Mouse (Mus musculus) T-helper 17 cell (primary cell): ENCODE results near the gene Bbox1.

Experiments used
- in situ Hi-C, 2 experiments: fragments of 300-600 bp; cut with MboI, MseI; formaldehyde crosslinking; loops; 1 replicate in 1 of 2; 2 replicates in 1 of 2; pipeline ENCODE4 v1.15.1; 2025; ENCODE audit warnings: high pct_unique_total_duplicates in 2 of 2

Bbox1 gene

DNA sequence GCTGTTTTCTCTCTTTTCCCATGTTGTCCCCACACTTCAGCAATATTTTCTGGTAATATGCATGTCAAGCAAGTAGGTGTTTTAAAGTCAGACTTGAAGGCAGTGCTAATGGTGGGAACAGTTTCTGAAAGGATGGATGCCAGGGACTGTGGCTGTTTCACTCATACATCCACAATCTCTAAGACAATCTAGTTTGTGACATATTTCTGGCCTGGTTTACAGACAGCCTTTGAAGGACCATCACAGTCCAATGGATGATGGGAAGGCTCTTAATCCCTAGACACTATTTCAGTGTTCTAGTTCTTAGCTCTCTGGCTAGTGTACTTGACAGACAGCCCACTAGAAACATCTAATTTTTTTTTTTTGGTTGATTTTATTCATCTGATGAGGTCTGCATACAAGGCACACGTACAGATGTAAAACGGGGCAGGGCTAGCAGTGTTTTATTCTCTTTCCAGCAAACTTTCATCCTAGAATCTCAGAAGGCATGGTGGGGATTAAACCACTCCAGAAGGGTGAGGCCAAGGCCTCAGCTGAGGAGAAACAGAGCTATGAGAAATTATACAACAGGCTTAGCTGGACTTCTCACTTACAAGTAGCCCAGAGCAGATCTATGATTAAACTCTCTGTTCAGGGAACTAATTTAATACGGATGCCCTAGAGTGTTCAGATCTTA is 28.4 kb downstream of the Bbox1 start:
- in situ Hi-C loops = loop anchor here in 1 of 2 experiments (10.0 kb wide), 1 partner anchor 609 kb away; no protein-coding TSS in a partner anchor

DNA sequence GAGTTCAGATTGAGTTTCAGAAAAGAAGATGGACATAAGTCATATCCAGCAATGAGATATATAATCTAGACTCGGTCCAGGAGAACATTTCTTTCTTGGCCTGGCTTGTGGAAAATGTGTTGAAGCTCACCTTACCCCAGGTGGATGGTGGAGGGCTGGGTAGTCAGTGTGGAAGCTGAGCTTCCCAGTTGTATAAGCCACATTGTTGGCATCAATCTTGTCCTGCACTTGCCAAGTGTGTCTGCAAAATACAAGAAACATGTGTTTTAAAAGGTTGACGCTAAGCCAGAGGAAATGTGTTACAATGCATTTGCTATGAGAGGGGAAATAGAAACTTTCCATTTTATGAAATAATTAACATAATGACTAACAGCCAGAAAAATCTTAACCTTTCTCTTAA is 38.9 kb downstream of the Bbox1 start:
- in situ Hi-C loops = no loop called here

GRCm38 (mm10) chr2:110274160-110274559 is 40.2 kb downstream of the Bbox1 start:
- in situ Hi-C loops = no loop called here

DNA sequence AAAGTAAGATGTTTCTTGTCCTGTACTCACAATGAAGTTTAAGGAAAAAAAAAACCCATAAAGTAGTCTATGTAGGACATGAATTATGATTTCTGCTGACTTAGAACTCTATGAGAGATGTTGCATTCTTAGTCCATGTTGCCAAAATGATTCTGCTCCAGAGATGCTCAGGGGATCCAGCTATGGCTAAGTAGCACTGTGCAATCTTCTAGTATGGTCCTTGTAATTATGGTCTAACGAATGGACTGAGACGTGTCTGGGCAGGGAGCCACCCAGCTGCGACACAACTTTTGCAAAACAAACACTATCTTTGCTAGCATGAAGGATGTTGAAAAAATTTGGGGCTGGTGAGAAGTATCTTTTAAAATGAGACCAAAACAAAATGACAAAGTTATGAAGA is 45.1 kb downstream of the Bbox1 start:
- in situ Hi-C loops = no loop called here

GRCm38 (mm10) chr2:110232252-110232651 is 82.1 kb downstream of the Bbox1 start:
- in situ Hi-C loops = loop anchor here in 1 of 2 experiments (25.0 kb wide), 1 partner anchor 1955 kb away; no protein-coding TSS in a partner anchor

- in situ Hi-C loops = loop anchor here in 1 of 2 experiments (25.0 kb wide), 1 partner anchor 1957 kb away; no protein-coding TSS in a partner anchor
Observed at GRCm38 (mm10) chr2:110230753-110231152, 83.6 kb downstream of the Bbox1 start.

DNA sequence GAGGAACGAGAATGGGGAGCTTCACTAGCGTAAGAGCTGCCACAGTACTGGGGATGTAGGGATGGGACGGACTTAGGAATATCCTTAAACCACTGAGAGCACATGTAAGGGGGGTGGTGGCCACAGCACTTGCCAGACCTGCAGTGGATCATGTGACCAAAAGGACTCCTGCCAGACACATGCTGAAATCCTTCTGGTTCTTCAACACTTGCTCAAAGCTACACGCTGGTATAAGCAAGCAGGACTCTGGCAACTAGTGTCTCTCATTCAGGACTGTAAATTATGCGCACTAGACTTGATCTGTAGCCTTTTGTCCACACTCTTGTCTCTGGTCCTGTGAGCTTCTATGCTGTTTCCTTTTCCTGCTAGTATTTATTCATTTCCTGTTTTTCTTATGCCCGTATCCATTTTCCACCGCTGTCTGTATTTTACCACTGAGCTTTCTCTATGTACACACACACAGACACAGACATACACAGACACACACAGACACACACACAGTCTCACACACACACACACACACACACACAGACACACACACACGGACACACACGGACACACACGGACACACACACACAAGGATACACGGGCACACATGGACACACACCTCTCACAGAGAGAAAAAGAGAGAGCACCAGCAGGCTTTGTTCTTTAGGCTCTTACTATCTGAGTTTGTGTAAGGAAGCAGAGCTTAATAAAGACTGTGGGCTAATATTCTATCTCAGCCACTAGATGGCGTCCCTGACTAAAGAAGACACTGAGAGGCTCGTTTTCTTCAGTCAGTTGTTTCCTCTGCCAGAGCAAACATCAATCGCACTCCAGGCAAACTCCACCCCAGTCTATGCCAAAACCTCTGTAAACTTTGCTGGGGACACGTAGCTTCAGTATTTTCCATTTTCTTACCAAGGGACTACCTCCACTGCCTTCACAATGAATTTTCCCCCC is 84.9 kb downstream of the Bbox1 start:
- in situ Hi-C loops = loop anchor here in 1 of 2 experiments (25.0 kb wide), 1 partner anchor 1958 kb away; no protein-coding TSS in a partner anchor

GRCm38 (mm10) chr2:110226421-110226820 is 87.9 kb downstream of the Bbox1 start:
- in situ Hi-C loops = loop anchor here in 1 of 2 experiments (25.0 kb wide), 1 partner anchor 1961 kb away; no protein-coding TSS in a partner anchor

DNA sequence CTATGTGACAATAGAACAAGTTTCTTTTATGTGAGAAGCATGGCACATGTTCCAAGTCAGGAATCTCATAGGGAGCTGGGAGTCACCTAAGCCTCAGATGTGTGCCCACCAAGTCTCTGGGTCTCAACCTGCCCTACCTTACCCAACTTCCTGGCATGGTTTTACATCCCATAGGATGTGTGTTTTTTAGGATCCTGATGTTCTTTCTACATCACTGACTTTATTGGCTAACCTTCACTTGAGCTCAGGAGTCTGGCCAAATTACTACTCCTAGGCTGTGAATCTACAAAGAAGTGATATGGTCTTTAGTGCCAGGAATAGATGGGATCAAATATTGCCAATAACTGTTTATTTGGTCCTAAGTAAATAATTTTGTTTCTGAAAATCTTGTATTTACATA is 88.4 kb downstream of the Bbox1 start:
- in situ Hi-C loops = loop anchor here in 1 of 2 experiments (25.0 kb wide), 1 partner anchor 1961 kb away; no protein-coding TSS in a partner anchor

DNA sequence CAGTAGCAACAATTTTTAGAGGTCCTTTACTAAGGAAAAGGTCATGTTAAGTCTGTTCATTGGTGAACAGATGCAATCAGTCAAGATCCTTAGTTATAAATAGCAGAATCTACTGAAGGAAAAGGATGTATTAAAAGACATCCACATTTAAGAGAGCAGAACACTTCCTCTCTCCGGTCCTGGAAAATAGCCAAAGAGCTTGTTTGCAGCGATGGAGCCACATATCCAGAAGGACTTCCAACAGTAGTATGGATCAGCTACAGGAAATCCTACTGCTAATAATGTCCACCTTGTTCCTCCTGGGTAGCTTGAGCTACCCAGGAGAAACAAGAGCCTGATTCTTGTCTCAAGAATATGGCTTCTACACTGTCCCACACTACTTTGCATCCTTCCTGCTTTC is 91.6 kb downstream of the Bbox1 start:
- in situ Hi-C loops = no loop called here

GRCm38 (mm10) chr2:110220492-110220891 is 93.9 kb downstream of the Bbox1 start:
- in situ Hi-C loops = no loop called here

DNA sequence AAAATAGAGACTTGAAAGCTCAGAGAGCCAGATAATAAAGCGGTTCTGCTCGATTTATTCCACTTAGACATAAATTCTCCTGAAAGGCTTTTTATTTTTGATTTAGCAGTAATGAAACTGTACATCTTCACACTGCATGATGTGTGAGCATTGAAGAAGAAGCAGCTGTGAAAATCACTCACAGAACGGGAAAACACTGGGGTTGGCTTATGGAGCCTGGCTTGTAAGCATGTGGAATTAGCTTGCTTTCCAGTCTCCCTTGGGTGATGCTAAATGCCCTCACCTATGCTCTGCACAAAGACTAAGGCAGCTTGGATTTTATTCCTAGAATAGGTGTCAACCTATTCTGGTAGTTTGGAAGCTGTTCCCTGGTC is 98.7 kb downstream of the Bbox1 start:
- in situ Hi-C loops = no loop called here

DNA sequence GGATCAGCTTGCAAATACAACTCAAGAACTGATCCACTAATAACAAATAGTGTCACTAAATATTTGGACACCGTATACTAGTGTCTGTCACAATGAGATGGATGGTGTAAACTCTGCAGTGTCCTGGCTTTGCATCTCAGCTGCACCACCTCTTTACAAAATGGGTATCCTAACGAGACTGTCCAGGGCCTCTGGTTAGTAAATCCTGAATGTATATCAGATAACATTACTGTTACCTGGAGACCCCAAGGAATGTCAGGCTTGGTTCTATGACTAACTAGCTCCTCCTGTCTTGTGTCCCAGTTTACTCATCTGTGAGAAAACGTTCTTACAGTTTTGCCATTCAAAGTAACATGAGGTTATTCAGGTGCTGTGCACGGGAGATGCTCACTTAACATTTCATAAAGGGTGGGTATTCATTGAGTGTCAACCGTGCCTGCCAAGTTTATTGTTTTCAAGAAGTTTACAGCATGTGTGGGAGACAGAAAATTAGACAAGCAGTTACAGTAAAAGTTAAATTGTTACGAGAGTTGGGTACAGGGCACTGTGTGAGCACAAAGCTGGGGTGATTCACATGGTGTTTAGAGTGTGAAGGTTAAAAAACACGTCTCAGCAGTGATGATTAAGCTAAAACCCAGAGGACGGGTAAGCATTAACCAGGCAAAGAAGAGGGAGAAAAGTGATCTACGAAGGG is 99.2 kb downstream of the Bbox1 start:
- in situ Hi-C loops = no loop called here

DNA sequence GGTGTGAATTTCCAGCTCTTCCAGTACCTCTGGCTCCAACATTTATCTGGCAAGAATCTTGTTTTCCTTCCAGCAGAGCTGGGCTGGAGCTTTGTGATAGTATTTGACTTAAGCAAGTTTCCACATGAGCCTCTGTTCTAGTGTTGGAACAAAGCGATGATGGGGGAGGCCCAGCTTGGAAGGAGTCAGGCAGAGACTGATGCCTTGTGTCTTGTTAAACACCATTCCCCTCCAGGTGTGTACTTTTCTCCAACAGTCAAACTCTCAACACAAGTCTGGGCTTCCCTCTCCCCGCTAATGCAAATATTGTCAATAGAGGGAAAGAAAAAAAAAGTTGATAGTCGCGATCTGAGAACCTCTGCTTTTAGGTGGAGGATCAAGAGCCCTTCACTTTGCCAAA is 100.1 kb downstream of the Bbox1 start:
- in situ Hi-C loops = no loop called here
